Mouse (Mus musculus): ENCODE results near the gene Olfr519.

GRCm38 (mm10) chr7:108936591-108936990, 42.4 kb upstream of the Olfr519 start:
- TF ChIP-seq CTCF (IDR thresholded peaks at IDR 0.05; ENCODE audit: extremely low read depth, insufficient read depth, low read length) (no peak), POLR2A (IDR thresholded peaks at IDR 0.05; ENCODE audit: extremely low read depth, insufficient read depth, low read length) (no peak)
